Comparison of ENCODE assay signal across 14 mouse cellular contexts in the genomic region with DNA sequence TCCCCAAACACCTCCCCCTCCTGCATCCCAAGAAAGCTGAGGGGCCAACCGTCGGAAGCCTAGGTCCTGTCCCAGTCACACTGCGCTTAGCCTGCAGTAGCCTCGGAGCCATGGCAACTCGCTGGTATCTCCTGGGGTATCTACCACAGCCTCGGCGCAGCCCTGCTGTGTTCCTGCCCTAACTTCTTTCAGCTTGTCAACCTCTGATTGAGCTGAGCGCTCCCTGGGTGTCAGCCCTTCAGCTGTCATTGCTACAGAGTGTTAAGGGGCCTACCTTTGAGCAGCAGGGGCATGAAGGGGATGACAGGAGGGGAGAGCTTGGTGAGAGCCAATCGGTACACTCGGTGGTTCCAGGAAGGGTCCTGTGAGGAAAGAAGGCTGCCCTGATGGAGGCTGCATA. TPM values are rescaled to one million over a fixed set of nuclear protein-coding genes. Genes with fewer than 3 reads are reported as not detected.
DNase-seq lines count a peak whose midpoint lies in the region; ATAC-seq lines count a peak whose summit lies in the region.
"Had no signal": no experiment of that assay in that cellular context is flagged by ENCODE, and none has a peak within 500 bp of the region (broad histone marks: within the 10 kb centered on the region; RNA-seq: fewer than 3 reads in every experiment).

No protein-coding gene starts in this region.

- no peak overlapping the region for H3K4me2 ChIP-seq in forebrain, embryonic 11.5 days (ENCODE audit: low read depth, low read length, severe bottlenecking)
- H3K4me2 ChIP-seq in hindbrain, embryonic 11.5 days (replicated peaks; ENCODE audit: low read depth, low read length) = no peak overlapping the region
- H3K4me2 ChIP-seq in hindbrain, embryonic 14.5 days (replicated peaks) = no peak overlapping the region
- no peak overlapping the region for H3K4me2 ChIP-seq in liver, embryonic 13.5 days
- H3K4me2 ChIP-seq: neural tube, embryonic 12.5 days had no signal

- H3K27me3 ChIP-seq in forebrain, embryonic 10.5 days (ENCODE audit: poor library complexity, severe bottlenecking) = no peaks in the 10 kb centered on the region
- no peaks in the 10 kb centered on the region for H3K27me3 ChIP-seq in forebrain, embryonic 11.5 days (ENCODE audit: control insufficient read depth, insufficient read depth, low read length)
- H3K27me3 ChIP-seq in hindbrain, embryonic 11.5 days (ENCODE audit: control insufficient read depth, insufficient read depth, low read length) = no peaks in the 10 kb centered on the region
- H3K27me3 ChIP-seq in hindbrain, embryonic 14.5 days (ENCODE audit: control insufficient read depth, insufficient read depth, low read length) = no peaks in the 10 kb centered on the region
- no peaks in the 10 kb centered on the region for H3K27me3 ChIP-seq in liver, embryonic 13.5 days
- H3K27me3 ChIP-seq: neural tube, embryonic 12.5 days had no signal

- H3K9me3 ChIP-seq in forebrain, embryonic 10.5 days = no peaks in the 10 kb centered on the region
- no peaks in the 10 kb centered on the region for H3K9me3 ChIP-seq in forebrain, embryonic 11.5 days (ENCODE audit: control insufficient read depth, low read length)
- H3K9me3 ChIP-seq in hindbrain, embryonic 11.5 days (ENCODE audit: control insufficient read depth, low read length) = no peaks in the 10 kb centered on the region
- no peaks in the 10 kb centered on the region for H3K9me3 ChIP-seq in hindbrain, embryonic 14.5 days (ENCODE audit: control insufficient read depth, low read length)
- no peaks in the 10 kb centered on the region for H3K9me3 ChIP-seq in liver, embryonic 13.5 days (replicated peaks)
- H3K9me3 ChIP-seq: G1E; neural tube, embryonic 12.5 days had no signal

- no peak for DNase-seq in forebrain, embryonic 10.5 days (ENCODE audit: extremely low spot score, low spot score)
- DNase-seq in forebrain, embryonic 11.5 days (ENCODE audit: low spot score) = no peak
- peak; percentile 41 for DNase-seq in hindbrain, embryonic 11.5 days (ENCODE audit: low spot score)
- DNase-seq in hindbrain, embryonic 14.5 days (ENCODE audit: low spot score) = no peak
- peak; percentile 30 for DNase-seq in liver, embryonic 13.5 days
- peak; percentile 82 for DNase-seq in thymus, postnatal 25 days
- DNase-seq in layer of hippocampus, postnatal 36 days = no peak
- DNase-seq: adrenal gland, postnatal 36 days; kidney, postnatal 25 days; right cerebral cortex, adult 18-20 months had no signal

- 0 out of 2 replicates have a peak overlapping the region, but pooled peaks have one; percentile 2 for H3K27ac ChIP-seq in forebrain, embryonic 10.5 days
- no peak overlapping the region for H3K27ac ChIP-seq in forebrain, embryonic 11.5 days (ENCODE audit: low read depth, low read length)
- no peak overlapping the region for H3K27ac ChIP-seq in hindbrain, embryonic 11.5 days (ENCODE audit: low read depth, low read length)
- no peak overlapping the region for H3K27ac ChIP-seq in hindbrain, embryonic 14.5 days
- no peak overlapping the region for H3K27ac ChIP-seq in liver, embryonic 13.5 days
- H3K27ac ChIP-seq: neural tube, embryonic 12.5 days had no signal

- no peak overlapping the region for H3K9ac ChIP-seq in forebrain, embryonic 11.5 days (ENCODE audit: low read length)
- H3K9ac ChIP-seq in hindbrain, embryonic 11.5 days (ENCODE audit: low read depth, low read length) = no peak overlapping the region
- no peak overlapping the region for H3K9ac ChIP-seq in hindbrain, embryonic 14.5 days
- no peak overlapping the region for H3K9ac ChIP-seq in liver, embryonic 13.5 days
- H3K9ac ChIP-seq: neural tube, embryonic 12.5 days had no signal

- no peaks in the 10 kb centered on the region for H3K36me3 ChIP-seq in forebrain, embryonic 10.5 days (replicated peaks)
- H3K36me3 ChIP-seq in forebrain, embryonic 11.5 days (ENCODE audit: control insufficient read depth, insufficient read depth, low read length) = no peaks in the 10 kb centered on the region
- H3K36me3 ChIP-seq in hindbrain, embryonic 11.5 days (ENCODE audit: control insufficient read depth, insufficient read depth, low read length) = no peaks in the 10 kb centered on the region
- H3K36me3 ChIP-seq in hindbrain, embryonic 14.5 days (replicated peaks; ENCODE audit: control insufficient read depth, insufficient read depth) = no peaks in the 10 kb centered on the region
- no peaks in the 10 kb centered on the region for H3K36me3 ChIP-seq in liver, embryonic 13.5 days
- H3K36me3 ChIP-seq: neural tube, embryonic 12.5 days had no signal

- WGBS in forebrain, embryonic 10.5 days = 64% methylated on average over 10 of the region's 10 CpGs
- 65% methylated on average over 10 of the region's 10 CpGs for WGBS in forebrain, embryonic 11.5 days
- 14% methylated on average over 10 of the region's 10 CpGs for WGBS in hindbrain, embryonic 11.5 days
- 11% methylated on average over 10 of the region's 10 CpGs for WGBS in hindbrain, embryonic 14.5 days
- 25% methylated on average over 10 of the region's 10 CpGs for WGBS in liver, embryonic 13.5 days (ENCODE audit: insufficient replicate concordance)

- H3K4me1 ChIP-seq in forebrain, embryonic 10.5 days = peaks cover 20% of the 10 kb centered on the region
- peaks cover 4% of the 10 kb centered on the region; the same call in 1 of the 2 replicates for H3K4me1 ChIP-seq in forebrain, embryonic 11.5 days (replicated peaks; ENCODE audit: control insufficient read depth, insufficient read depth, low read length)
- H3K4me1 ChIP-seq in hindbrain, embryonic 11.5 days (replicated peaks; ENCODE audit: control insufficient read depth, insufficient read depth, low read length) = peaks cover 2% of the 10 kb centered on the region; the same call in 1 of the 2 replicates
- H3K4me1 ChIP-seq in hindbrain, embryonic 14.5 days (replicated peaks; ENCODE audit: control insufficient read depth, insufficient read depth, low read length) = peaks cover 23% of the 10 kb centered on the region
- H3K4me1 ChIP-seq in liver, embryonic 13.5 days (replicated peaks) = peaks cover 63% of the 10 kb centered on the region

- ATAC-seq in forebrain, embryonic 11.5 days (replicated peaks; ENCODE audit: low FRiP score) = no peak
- ATAC-seq in hindbrain, embryonic 11.5 days (ENCODE audit: low FRiP score) = peak; percentile 57
- no peak for ATAC-seq in hindbrain, embryonic 14.5 days (ENCODE audit: low FRiP score)
- peak; percentile 58 for ATAC-seq in liver, embryonic 13.5 days (ENCODE audit: low read depth)
- ATAC-seq in erythroblast, adult 5-6 weeks (replicated peaks; ENCODE audit: low FRiP score, poor library complexity, severe bottlenecking) = no peak
- ATAC-seq: intestine, postnatal 0 days had no signal

- no peak overlapping the region for H3K4me3 ChIP-seq in forebrain, embryonic 10.5 days
- H3K4me3 ChIP-seq in forebrain, embryonic 11.5 days (ENCODE audit: low read depth, low read length) = no peak overlapping the region
- H3K4me3 ChIP-seq in hindbrain, embryonic 11.5 days (ENCODE audit: low read depth, low read length) = no peak overlapping the region
- no peak overlapping the region for H3K4me3 ChIP-seq in hindbrain, embryonic 14.5 days (replicated peaks; ENCODE audit: low read length)
- H3K4me3 ChIP-seq in liver, embryonic 13.5 days (replicated peaks) = no peak overlapping the region
- H3K4me3 ChIP-seq: neural tube, embryonic 12.5 days had no signal

RNA-seq across cellular contexts. Expression of gene Endou, which starts 17.2 kb away (rescaled TPM):
- polyA plus RNA-seq in forebrain, embryonic 10.5 days (2016; fragmentation: Nextera tagmentation; extraction: Ambion mirVana) = 0.11 and 0.12 TPM in 2 replicates
- 0.33 TPM in 1 of 2 replicates, not detected in the other for polyA plus RNA-seq in forebrain, embryonic 11.5 days (2014; fragmentation: Nextera tagmentation; extraction: Ambion mirVana)
- 0.11 TPM in 1 of 2 replicates, not detected in the other for polyA plus RNA-seq in hindbrain, embryonic 11.5 days (2014; fragmentation: Nextera tagmentation; extraction: Ambion mirVana)
- polyA plus RNA-seq in hindbrain, embryonic 14.5 days (2014; fragmentation: Nextera tagmentation; extraction: Ambion mirVana) = 0.20 and 0.31 TPM in 2 replicates
- 0.07 TPM in 1 of 2 replicates, not detected in the other for polyA plus RNA-seq in liver, embryonic 13.5 days (2015; fragmentation: Nextera tagmentation; extraction: Ambion mirVana)
- not detected in 2 replicates for total RNA-seq in erythroblast, adult 5-6 weeks (2015; ENCODE audit: low replicate concordance)
- not detected in 2 replicates for total RNA-seq in erythroblast, adult 5-6 weeks (2017; ENCODE audit: low replicate concordance)
- under 1 TPM; 0.27 to 0.71 TPM for total RNA-seq in layer of hippocampus, postnatal 36 days (2021)
- polyA plus RNA-seq: G1E had no signal

RNA-seq across cellular contexts. Expression of gene Rapgef3, which starts 19.5 kb away (rescaled TPM):
- 5.4 and 6.3 TPM in 2 replicates for polyA plus RNA-seq in forebrain, embryonic 10.5 days (2016; fragmentation: Nextera tagmentation; extraction: Ambion mirVana)
- 4.8 and 5.5 TPM in 2 replicates for polyA plus RNA-seq in forebrain, embryonic 11.5 days (2014; fragmentation: Nextera tagmentation; extraction: Ambion mirVana)
- 3.6 and 4.0 TPM in 2 replicates for polyA plus RNA-seq in hindbrain, embryonic 11.5 days (2014; fragmentation: Nextera tagmentation; extraction: Ambion mirVana)
- 7.3 and 9.6 TPM in 2 replicates for polyA plus RNA-seq in hindbrain, embryonic 14.5 days (2014; fragmentation: Nextera tagmentation; extraction: Ambion mirVana)
- 1.2 and 1.8 TPM in 2 replicates for polyA plus RNA-seq in liver, embryonic 13.5 days (2015; fragmentation: Nextera tagmentation; extraction: Ambion mirVana)
- not detected in 2 replicates for total RNA-seq in erythroblast, adult 5-6 weeks (2015; ENCODE audit: low replicate concordance)
- 2.3 and 2.6 TPM in 2 replicates for total RNA-seq in erythroblast, adult 5-6 weeks (2017; ENCODE audit: low replicate concordance)
- total RNA-seq in layer of hippocampus, postnatal 36 days (2021) = 10 to 100 TPM; 41.0 to 59.9 TPM

RNA-seq across cellular contexts. Expression of gene Slc48a1, which starts 30.0 kb away (rescaled TPM):
- polyA plus RNA-seq in forebrain, embryonic 10.5 days (2016; fragmentation: Nextera tagmentation; extraction: Ambion mirVana) = 28.7 and 32.2 TPM in 2 replicates
- 32.1 and 32.9 TPM in 2 replicates for polyA plus RNA-seq in forebrain, embryonic 11.5 days (2014; fragmentation: Nextera tagmentation; extraction: Ambion mirVana)
- 28.1 and 28.4 TPM in 2 replicates for polyA plus RNA-seq in hindbrain, embryonic 11.5 days (2014; fragmentation: Nextera tagmentation; extraction: Ambion mirVana)
- polyA plus RNA-seq in hindbrain, embryonic 14.5 days (2014; fragmentation: Nextera tagmentation; extraction: Ambion mirVana) = 92.6 and 101 TPM in 2 replicates
- polyA plus RNA-seq in liver, embryonic 13.5 days (2015; fragmentation: Nextera tagmentation; extraction: Ambion mirVana) = 89.5 and 101 TPM in 2 replicates
- 187 and 225 TPM in 2 replicates for total RNA-seq in erythroblast, adult 5-6 weeks (2015; ENCODE audit: low replicate concordance)
- total RNA-seq in erythroblast, adult 5-6 weeks (2017; ENCODE audit: low replicate concordance) = 172 and 185 TPM in 2 replicates
- total RNA-seq in layer of hippocampus, postnatal 36 days (2021) = 100 to 1,000 TPM; 133 to 137 TPM

RNA-seq across cellular contexts. Expression of gene Rpap3, which starts 42.7 kb away (rescaled TPM):
- 40.7 and 41.9 TPM in 2 replicates for polyA plus RNA-seq in forebrain, embryonic 10.5 days (2016; fragmentation: Nextera tagmentation; extraction: Ambion mirVana)
- polyA plus RNA-seq in forebrain, embryonic 11.5 days (2014; fragmentation: Nextera tagmentation; extraction: Ambion mirVana) = 47.8 and 48.5 TPM in 2 replicates
- polyA plus RNA-seq in hindbrain, embryonic 11.5 days (2014; fragmentation: Nextera tagmentation; extraction: Ambion mirVana) = 44.1 and 49.2 TPM in 2 replicates
- 42.1 and 45.6 TPM in 2 replicates for polyA plus RNA-seq in hindbrain, embryonic 14.5 days (2014; fragmentation: Nextera tagmentation; extraction: Ambion mirVana)
- polyA plus RNA-seq in liver, embryonic 13.5 days (2015; fragmentation: Nextera tagmentation; extraction: Ambion mirVana) = 13.1 and 17.4 TPM in 2 replicates
- total RNA-seq in erythroblast, adult 5-6 weeks (2015; ENCODE audit: low replicate concordance) = 0.84 and 2.9 TPM in 2 replicates
- total RNA-seq in erythroblast, adult 5-6 weeks (2017; ENCODE audit: low replicate concordance) = 3.8 and 5.4 TPM in 2 replicates
- 10 to 100 TPM; 21.0 to 23.3 TPM for total RNA-seq in layer of hippocampus, postnatal 36 days (2021)

Comparison
In these comparisons a context has a peak if more than half of its experiments do, and no peak if none do; other contexts are left out.
1. DNase-seq: peak in hindbrain, embryonic 11.5 days (single experiment), liver, embryonic 13.5 days (single experiment) and thymus, postnatal 25 days (single experiment); none in forebrain, embryonic 10.5 days (single experiment), forebrain, embryonic 11.5 days (single experiment), hindbrain, embryonic 14.5 days (single experiment) and layer of hippocampus, postnatal 36 days (0 of 2).
2. ATAC-seq: peak in hindbrain, embryonic 11.5 days (single experiment) and liver, embryonic 13.5 days (single experiment); none in forebrain, embryonic 11.5 days (single experiment), hindbrain, embryonic 14.5 days (single experiment) and erythroblast, adult 5-6 weeks (single experiment).